Mouse (Mus musculus) bone marrow macrophage, adult 2 months (primary cell): Measurements from ENCODE around the gene Dpagt1.

ENCODE experiments used
- CTCF ChIP-seq: IDR thresholded peaks from 2 replicates; pipeline ENCODE4 v1.5.1; 2012; ENCODE audit warnings: low read depth, mild to moderate bottlenecking, low read length, moderate library complexity
- POLR2A ChIP-seq: IDR thresholded peaks from 2 replicates; pipeline ENCODE4 v1.6.1; 2012; ENCODE audit warnings: mild to moderate bottlenecking, low read depth, low read length, borderline replicate concordance

DNA sequence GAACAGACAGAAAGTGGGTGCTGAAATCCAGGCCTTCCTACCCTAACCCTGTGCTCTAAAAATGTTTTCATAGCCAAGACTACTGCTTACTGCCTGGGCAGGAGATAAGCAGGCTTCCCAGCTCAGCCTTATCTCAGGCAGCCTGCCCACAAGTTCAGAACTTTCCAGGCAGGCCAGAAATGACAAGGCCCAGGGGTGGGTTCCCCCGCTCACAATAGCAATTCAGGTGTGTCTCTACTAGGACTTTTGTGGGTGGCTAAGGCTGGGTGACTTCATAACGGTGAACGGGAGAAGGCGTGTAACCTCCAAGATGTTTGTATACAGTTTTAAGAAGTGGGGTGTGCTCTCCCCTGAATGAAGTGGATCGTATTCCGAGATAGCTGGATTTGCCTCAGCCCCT lies 17.5 kb downstream of the Dpagt1 start:
- TF ChIP-seq CTCF, result no peak
- TF ChIP-seq POLR2A, result no peak
